Mouse (Mus musculus) MEL (cell line): ENCODE measurements around the gene Rnf19b. TPM values are rescaled to one million over a fixed set of nuclear protein-coding genes. Genes with fewer than 3 reads are reported as not detected.
A peak's percentile ranks its signal among the peaks of the same experiment; 100 is the strongest.

ENCODE experiments used
- DNase-seq: peaks from one replicate; pipeline ENCODE4 v3.0.0; 2011; ENCODE audit warnings: low read depth, low spot score
- H3K27ac ChIP-seq: 2 replicates; pipeline ENCODE4 v1.5.1; 2012; ENCODE audit warnings: low read depth, mild to moderate bottlenecking, control low read depth, low read length, moderate library complexity; ENCODE audit not compliant: control insufficient read depth
- H3K27me3 ChIP-seq, 2 experiments: fragments of 150-350 bp in 1 of 2; sonication (generic) in 1 of 2; 2 replicates each; pipeline ENCODE4 v1.6.1; 2012; ENCODE audit warnings: low read length in 2 of 2, mild to moderate bottlenecking in 2 of 2, improper control_type of control experiment in 1 of 2, moderate library complexity in 1 of 2; ENCODE audit not compliant: insufficient read depth in 2 of 2, control insufficient read depth in 1 of 2
- H3K36me3 ChIP-seq, 2 experiments: 2 replicates each; pipeline ENCODE4 v1.6.1; 2012 to 2014; ENCODE audit warnings: low read length in 2 of 2, improper control_type of control experiment in 1 of 2, inconsistent platforms in 1 of 2, mild to moderate bottlenecking in 1 of 2; ENCODE audit not compliant: insufficient read depth in 2 of 2, control insufficient read depth in 1 of 2
- H3K4me1 ChIP-seq, 2 experiments: fragments of 150-350 bp in 1 of 2; sonication (generic) in 1 of 2; 2 replicates each; pipeline ENCODE4 v1.6.1; 2012; ENCODE audit warnings: low read length in 2 of 2, improper control_type of control experiment in 1 of 2, mild to moderate bottlenecking in 1 of 2; ENCODE audit not compliant: insufficient read depth in 2 of 2, control insufficient read depth in 1 of 2
- H3K4me3 ChIP-seq, 2 experiments: fragments of 150-350 bp in 1 of 2; sonication (generic) in 1 of 2; 2 replicates each; pipeline ENCODE4 v1.5.1; 2012; ENCODE audit warnings: low read depth in 2 of 2, low read length in 2 of 2, mild to moderate bottlenecking in 2 of 2, moderate library complexity in 2 of 2, control low read depth in 1 of 2, improper control_type of control experiment in 1 of 2; ENCODE audit not compliant: control insufficient read depth in 1 of 2, insufficient read depth in 1 of 2
- H3K79me2 ChIP-seq: 2 replicates; pipeline ENCODE4 v1.6.1; 2012; ENCODE audit warnings: mild to moderate bottlenecking, low read length, moderate library complexity; ENCODE audit not compliant: control insufficient read depth, poor library complexity, insufficient read depth
- H3K9ac ChIP-seq: 2 replicates; pipeline ENCODE4 v1.6.1; 2012; ENCODE audit warnings: low read depth, mild to moderate bottlenecking, control low read depth, low read length, moderate library complexity; ENCODE audit not compliant: control insufficient read depth, poor library complexity, severe bottlenecking
- H3K9me3 ChIP-seq: fragments of 150-350 bp; sonication (generic); replicated peaks from 2 replicates; pipeline ENCODE4 v1.6.1; 2012; ENCODE audit warnings: mild to moderate bottlenecking, low read length, improper control_type of control experiment, moderate library complexity; ENCODE audit not compliant: insufficient read depth
- CTCF ChIP-seq, 3 experiments: IDR thresholded peaks in 2 of 3; conservative IDR thresholded peaks in 1 of 3; 2 replicates each; pipeline ENCODE4 v1.5.1; 2011 to 2012; ENCODE audit warnings: low read length in 3 of 3, low read depth in 2 of 3, mild to moderate bottlenecking in 2 of 3, improper control_type of control experiment in 1 of 3, inconsistent platforms in 1 of 3, mixed read lengths in 1 of 3, moderate library complexity in 1 of 3; ENCODE audit not compliant: control insufficient read depth in 1 of 3, insufficient read depth in 1 of 3, poor library complexity in 1 of 3, severe bottlenecking in 1 of 3
- ELF1 ChIP-seq: IDR thresholded peaks from 2 replicates; pipeline ENCODE4 v1.6.1; 2014; ENCODE audit warnings: low read depth, mild to moderate bottlenecking, inconsistent platforms, low read length, improper control_type of control experiment, moderate library complexity
- ETS1 ChIP-seq: IDR thresholded peaks from 2 replicates; pipeline ENCODE4 v1.6.1; 2012; ENCODE audit warnings: low read depth, mild to moderate bottlenecking, inconsistent platforms, low read length, improper control_type of control experiment, moderate library complexity
- GATA1 ChIP-seq: IDR thresholded peaks from 2 replicates; pipeline ENCODE4 v1.6.1; 2011; ENCODE audit warnings: low read depth, low read length, improper control_type of control experiment
- MAZ ChIP-seq: IDR thresholded peaks from 2 replicates; pipeline ENCODE4 v1.6.1; 2012; ENCODE audit warnings: low read depth, mild to moderate bottlenecking, inconsistent platforms, low read length, improper control_type of control experiment
- MYB ChIP-seq: IDR thresholded peaks from 2 replicates; pipeline ENCODE4 v1.6.1; 2011; ENCODE audit warnings: mild to moderate bottlenecking, low read depth, low read length, improper control_type of control experiment
- RAD21 ChIP-seq: IDR thresholded peaks from 2 replicates; pipeline ENCODE4 v1.6.1; 2011; ENCODE audit warnings: mild to moderate bottlenecking, low read depth, low read length, improper control_type of control experiment
- RCOR1 ChIP-seq: IDR thresholded peaks from 2 replicates; pipeline ENCODE4 v1.6.1; 2012; ENCODE audit warnings: low read depth, mild to moderate bottlenecking, inconsistent platforms, low read length, improper control_type of control experiment
- SIN3A ChIP-seq: IDR thresholded peaks from 2 replicates; pipeline ENCODE4 v1.6.1; 2012; ENCODE audit warnings: low read length, improper control_type of control experiment, inconsistent platforms
- TCF12 ChIP-seq: IDR thresholded peaks from 2 replicates; pipeline ENCODE4 v1.6.1; 2014; ENCODE audit warnings: low read depth, mild to moderate bottlenecking, inconsistent platforms, low read length, improper control_type of control experiment, moderate library complexity
- ZKSCAN1 ChIP-seq: IDR thresholded peaks from 2 replicates; pipeline ENCODE4 v1.6.1; 2012; ENCODE audit warnings: low read depth, mild to moderate bottlenecking, inconsistent platforms, low read length, improper control_type of control experiment, moderate library complexity
- polyA plus RNA-seq, 2 experiments: library from polyadenylated mRNA; stranded (reverse) in 1 of 2; unstranded in 1 of 2; fragments of >175 nt in 1 of 2; fragments of >200 nt in 1 of 2; gene quantifications; 2 replicates each; pipeline versions ENCODE4 v1.2.1 to v1.2.4; 2012; ENCODE audit warnings: low replicate concordance in 2 of 2, low read depth in 1 of 2; ENCODE audit not compliant: insufficient read length in 2 of 2, insufficient read depth in 1 of 2, missing spikeins in 1 of 2
- total RNA-seq: library from RNA; depleted of rRNA; stranded (reverse); fragments of 300-350 nt; gene quantifications from 2 replicates; pipeline ENCODE4 v1.2.3, GENCODE M21; 2012

The Rnf19b gene
- total and polyA plus RNA-seq, 3 experiments, result 26.3 to 30.0 TPM; not detected in 1

DNA sequence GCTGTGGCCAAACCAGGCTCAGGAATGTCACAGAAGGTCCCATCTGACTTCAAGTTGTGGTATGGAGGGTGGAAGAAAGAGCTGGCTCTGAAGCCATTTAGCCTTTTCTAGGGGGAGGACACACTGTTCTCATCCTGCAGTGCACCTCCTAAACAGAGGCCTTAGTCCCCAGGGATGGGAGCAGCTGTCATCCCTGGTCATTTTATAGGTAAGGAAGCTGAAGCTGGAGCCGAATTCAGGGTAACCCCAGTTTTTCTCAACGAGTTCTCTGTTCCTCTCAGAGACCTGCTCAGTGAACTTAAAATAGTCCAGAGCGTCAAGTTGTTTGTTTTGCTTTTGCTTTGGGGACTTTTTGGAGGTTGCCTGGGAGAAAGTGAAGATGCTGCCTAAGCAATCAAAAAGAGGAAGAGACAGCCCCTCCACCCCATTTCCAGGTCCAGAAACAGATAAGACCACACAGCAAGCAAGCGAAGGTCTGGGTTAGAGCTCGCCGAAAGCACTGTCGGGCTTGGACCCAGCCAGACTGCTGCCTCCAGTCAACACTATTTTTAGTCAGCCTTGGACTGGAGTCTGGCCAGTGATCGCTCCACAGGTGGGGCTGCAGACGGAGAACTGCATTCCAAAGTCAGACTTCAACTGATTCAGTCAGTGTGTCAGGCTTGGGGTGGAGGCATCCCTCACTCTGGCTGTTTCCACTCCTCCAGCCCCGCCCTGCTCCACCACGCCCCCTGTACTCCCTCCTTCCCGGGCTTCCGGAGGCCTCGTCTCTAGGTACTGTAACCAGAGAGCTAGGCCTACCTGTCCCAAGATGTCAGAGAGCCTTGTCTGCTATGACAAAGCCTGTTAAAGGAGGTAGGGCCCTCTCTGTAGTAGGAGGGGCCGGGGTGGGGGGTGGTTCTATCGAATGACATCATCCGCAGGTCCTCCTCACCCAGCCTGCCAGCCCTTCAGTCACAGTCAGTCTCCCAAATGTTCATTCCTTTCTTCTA lies 24.8 kb upstream of the Rnf19b start:
- TF ChIP-seq TCF12 (0 out of 2 replicates have a peak, but pooled peaks have one; percentile 2), MAZ (peak; percentile 43; the same call in 1 of the 2 replicates), ETS1 (peak; percentile 31; the same call in 1 of the 2 replicates), GATA1 (peak; percentile 73), RAD21 (no peak), SIN3A (no peak), CTCF (IDR thresholded peaks at IDR 0.05 in 2 of 3, conservative IDR thresholded peaks at IDR 0.05 in 1 of 3; ENCODE audit: control insufficient read depth in 1 of 3, insufficient read depth in 1 of 3, low read depth in 2 of 3, low read length in 3 of 3, poor library complexity in 1 of 3, severe bottlenecking in 1 of 3) (no peak), ELF1 (0 out of 2 replicates have a peak, but pooled peaks have one; percentile 4), ZKSCAN1 (no peak), RCOR1 (0 out of 2 replicates have a peak, but pooled peaks have one; percentile 39)
- H3K79me2 ChIP-seq, result no peaks in the 10 kb centered on the region
- no peaks in the 10 kb centered on the region for H3K27me3 ChIP-seq
- DNase-seq, result peak; percentile 81
- peaks cover 0 to 17% of the 10 kb centered on the region in 2 experiments; a peak in 2 of 4 replicates for H3K36me3 ChIP-seq
- no peaks in the 10 kb centered on the region for H3K9me3 ChIP-seq
- H3K27ac ChIP-seq, result peak overlapping the region; percentile 60
- peak overlapping the region; percentile 45 to 47 for H3K4me3 ChIP-seq
- peaks cover 4 to 31% of the 10 kb centered on the region in 2 experiments for H3K4me1 ChIP-seq
- H3K9ac ChIP-seq, result peak overlapping the region; percentile 26

DNA sequence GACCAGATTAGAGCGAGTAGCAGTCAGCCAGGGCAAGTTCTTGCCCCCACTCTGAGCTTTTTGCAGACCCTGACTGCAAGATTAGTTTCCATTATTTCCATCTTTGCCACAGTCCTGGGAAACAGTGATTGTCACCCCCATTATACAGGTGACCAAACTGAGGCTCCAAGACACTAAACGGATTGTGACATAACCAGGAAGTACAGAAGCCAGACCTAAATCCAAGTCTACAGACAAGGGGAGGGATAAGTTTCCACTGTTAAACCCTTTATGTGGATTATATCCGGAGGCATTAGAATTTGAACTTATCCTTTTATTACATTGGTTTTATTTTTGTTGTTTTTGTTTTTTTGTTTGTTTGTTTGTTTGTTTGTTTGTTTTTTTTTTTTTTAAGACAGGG lies 23.8 kb upstream of the Rnf19b start:
- no peak for TF ChIP-seq ELF1
- no peak for TF ChIP-seq MYB
- TF ChIP-seq ZKSCAN1, result no peak
- TF ChIP-seq, all 39 proteins: peak for 0
- no peak for DNase-seq
- no peak overlapping the region for H3K4me3 ChIP-seq
- H3K27me3 ChIP-seq, result peaks cover 0 to 2% of the 10 kb centered on the region in 2 experiments; a peak in 2 of 4 replicates
- peaks cover 0 to 17% of the 10 kb centered on the region in 2 experiments; a peak in 2 of 4 replicates for H3K36me3 ChIP-seq
- no peaks in the 10 kb centered on the region for H3K79me2 ChIP-seq
- no peak overlapping the region for H3K9ac ChIP-seq
- no peak overlapping the region for H3K27ac ChIP-seq
- H3K9me3 ChIP-seq, result no peaks in the 10 kb centered on the region
- peaks cover 4 to 31% of the 10 kb centered on the region in 2 experiments for H3K4me1 ChIP-seq
